Mouse (Mus musculus): ENCODE results near the gene Ankrd33. TPM values are rescaled to one million over a fixed set of nuclear protein-coding genes. Genes with fewer than 3 reads are reported as not detected.

Ankrd33 gene
- total and polyA plus RNA-seq, 3 experiments, result not detected

GRCm38 (mm10) chr15:101068671-101069070, 46.9 kb upstream of the Ankrd33 start:
- H3K79me2 ChIP-seq (ENCODE audit: control insufficient read depth, insufficient read depth, low read length, poor library complexity), result no peaks in the 10 kb centered on the region
- H3K4me1 ChIP-seq (ENCODE audit: control insufficient read depth in 1 of 2, insufficient read depth in 2 of 2, low read length in 2 of 2), result no peaks in the 10 kb centered on the region
- peaks cover 8 to 20% of the 10 kb centered on the region in 2 experiments for H3K27me3 ChIP-seq (ENCODE audit: control insufficient read depth in 1 of 2, insufficient read depth in 2 of 2, low read length in 2 of 2)
- H3K4me3 ChIP-seq (ENCODE audit: control insufficient read depth in 1 of 2, insufficient read depth in 1 of 2, low read depth in 2 of 2, low read length in 2 of 2), result no peak overlapping the region
- no peak for TF ChIP-seq RAD21 (IDR thresholded peaks at IDR 0.05; ENCODE audit: low read depth, low read length)
- TF ChIP-seq UBTF (IDR thresholded peaks at IDR 0.05; ENCODE audit: borderline replicate concordance, insufficient read depth, low read depth, low read length), result no peak
- no peak for TF ChIP-seq MYC (IDR thresholded peaks at IDR 0.05; ENCODE audit: low read depth, low read length)
- TF ChIP-seq CHD1 (IDR thresholded peaks at IDR 0.05; ENCODE audit: low read depth, low read length), result no peak
- TF ChIP-seq E2F4 (IDR thresholded peaks at IDR 0.05; ENCODE audit: borderline replicate concordance, low read depth, low read length), result no peak
- no peak for TF ChIP-seq TAL1 (IDR thresholded peaks at IDR 0.05; ENCODE audit: low read length)
- TF ChIP-seq MAX (IDR thresholded peaks at IDR 0.05; ENCODE audit: low read length), result no peak
- no peak for TF ChIP-seq TCF12 (IDR thresholded peaks at IDR 0.05; ENCODE audit: low read depth, low read length)
- TF ChIP-seq MXI1 (IDR thresholded peaks at IDR 0.05; ENCODE audit: low read depth, low read length), result no peak
- no peak for TF ChIP-seq SIN3A (IDR thresholded peaks at IDR 0.05; ENCODE audit: low read length)
- TF ChIP-seq POLR2A (IDR thresholded peaks at IDR 0.05; ENCODE audit: control insufficient read depth in 1 of 2, insufficient read depth in 1 of 2, low read depth in 1 of 2, low read length in 2 of 2, poor library complexity in 1 of 2), result no peak
- TF ChIP-seq NELFE (IDR thresholded peaks at IDR 0.05; ENCODE audit: low read depth, low read length), result no peak
- no peak for TF ChIP-seq BHLHE40 (IDR thresholded peaks at IDR 0.05; ENCODE audit: borderline replicate concordance, low read depth, low read length)
- TF ChIP-seq GABPA (IDR thresholded peaks at IDR 0.05; ENCODE audit: low read depth, low read length), result no peak
- TF ChIP-seq RCOR1 (IDR thresholded peaks at IDR 0.05; ENCODE audit: low read depth, low read length), result no peak
- no peak for TF ChIP-seq ETS1 (IDR thresholded peaks at IDR 0.05; ENCODE audit: low read depth, low read length)
- TF ChIP-seq JUND (IDR thresholded peaks at IDR 0.05; ENCODE audit: low read depth, low read length), result no peak
- no peak for TF ChIP-seq POLR2AphosphoS5 (IDR thresholded peaks at IDR 0.05; ENCODE audit: borderline replicate concordance, low read depth, low read length)
- TF ChIP-seq MYB (IDR thresholded peaks at IDR 0.05; ENCODE audit: low read depth, low read length), result no peak
- no peak overlapping the region for H3K27ac ChIP-seq (ENCODE audit: control insufficient read depth, low read depth, low read length)
- no peaks in the 10 kb centered on the region for H3K36me3 ChIP-seq (ENCODE audit: control insufficient read depth in 1 of 2, insufficient read depth in 2 of 2, low read length in 2 of 2)
- DNase-seq (ENCODE audit: low read depth, low spot score), result no peak
- H3K9ac ChIP-seq (ENCODE audit: control insufficient read depth, low read depth, low read length, poor library complexity, severe bottlenecking), result no peak overlapping the region
- H3K9me3 ChIP-seq (replicated peaks; ENCODE audit: insufficient read depth, low read length), result no peaks in the 10 kb centered on the region

GRCm38 (mm10) chr15:101069641-101070190, 45.8 kb upstream of the Ankrd33 start:
- H3K4me1 ChIP-seq (ENCODE audit: control insufficient read depth in 1 of 2, insufficient read depth in 2 of 2, low read length in 2 of 2), result no peaks in the 10 kb centered on the region
- no peaks in the 10 kb centered on the region for H3K36me3 ChIP-seq (ENCODE audit: control insufficient read depth in 1 of 2, insufficient read depth in 2 of 2, low read length in 2 of 2)
- no peaks in the 10 kb centered on the region for H3K9me3 ChIP-seq (replicated peaks; ENCODE audit: insufficient read depth, low read length)
- TF ChIP-seq SIN3A (IDR thresholded peaks at IDR 0.05; ENCODE audit: low read length), result no peak
- no peak for TF ChIP-seq KAT2A (conservative IDR thresholded peaks at IDR 0.05; ENCODE audit: low read depth, low read length)
- TF ChIP-seq RAD21 (IDR thresholded peaks at IDR 0.05; ENCODE audit: low read depth, low read length), result no peak
- TF ChIP-seq MYC (IDR thresholded peaks at IDR 0.05; ENCODE audit: low read depth, low read length), result no peak
- TF ChIP-seq MAZ (IDR thresholded peaks at IDR 0.05; ENCODE audit: low read depth, low read length), result no peak
- no peak for TF ChIP-seq MAX (IDR thresholded peaks at IDR 0.05; ENCODE audit: low read length)
- no peak for TF ChIP-seq ELF1 (IDR thresholded peaks at IDR 0.05; ENCODE audit: low read depth, low read length)
- no peak for TF ChIP-seq MYB (IDR thresholded peaks at IDR 0.05; ENCODE audit: low read depth, low read length)
- TF ChIP-seq ETS1 (IDR thresholded peaks at IDR 0.05; ENCODE audit: low read depth, low read length), result no peak
- DNase-seq (ENCODE audit: low read depth, low spot score), result no peak
- H3K27me3 ChIP-seq (ENCODE audit: control insufficient read depth in 1 of 2, insufficient read depth in 2 of 2, low read length in 2 of 2), result peaks cover 8 to 24% of the 10 kb centered on the region in 2 experiments
- no peak overlapping the region for H3K4me3 ChIP-seq (ENCODE audit: control insufficient read depth in 1 of 2, insufficient read depth in 1 of 2, low read depth in 2 of 2, low read length in 2 of 2)
- no peak overlapping the region for H3K27ac ChIP-seq (ENCODE audit: control insufficient read depth, low read depth, low read length)
- no peaks in the 10 kb centered on the region for H3K79me2 ChIP-seq (ENCODE audit: control insufficient read depth, insufficient read depth, low read length, poor library complexity)
- H3K9ac ChIP-seq (ENCODE audit: control insufficient read depth, low read depth, low read length, poor library complexity, severe bottlenecking), result no peak overlapping the region
